Mouse (Mus musculus): ENCODE measurements around the gene Dync1li1.

DNA sequence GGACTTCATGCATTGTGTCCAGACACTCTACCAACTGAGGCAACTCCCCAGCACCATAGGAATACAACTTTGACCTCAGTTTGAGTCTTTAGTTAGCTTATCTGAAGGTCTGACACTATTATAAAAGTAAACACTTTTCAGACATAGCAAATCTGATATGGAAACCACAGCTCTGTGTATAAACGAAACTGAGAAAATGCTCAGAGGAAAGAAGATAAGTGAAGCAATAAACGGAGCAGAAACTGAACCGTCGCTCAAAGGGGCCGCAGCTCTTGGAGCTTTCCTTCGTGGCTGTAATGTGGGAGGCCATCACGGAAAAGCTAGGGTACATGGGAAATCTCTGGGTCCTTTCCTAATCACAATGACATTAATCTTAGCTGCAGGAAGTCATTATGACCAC, 2.3 kb upstream of the Dync1li1 start:
- TF ChIP-seq CTCF (IDR thresholded peaks at IDR 0.05; ENCODE audit: extremely low read depth, insufficient read length, insufficient replicate concordance, low read depth, low read length) (no peak), POLR2A (IDR thresholded peaks at IDR 0.05; ENCODE audit: low read depth, low read length) (no peak)
